Mouse (Mus musculus): ENCODE results near the gene Prelp. TPM values are rescaled to one million over a fixed set of nuclear protein-coding genes. Genes with fewer than 3 reads are reported as not detected.

Prelp gene
- total and polyA plus RNA-seq, 3 experiments = not detected

DNA sequence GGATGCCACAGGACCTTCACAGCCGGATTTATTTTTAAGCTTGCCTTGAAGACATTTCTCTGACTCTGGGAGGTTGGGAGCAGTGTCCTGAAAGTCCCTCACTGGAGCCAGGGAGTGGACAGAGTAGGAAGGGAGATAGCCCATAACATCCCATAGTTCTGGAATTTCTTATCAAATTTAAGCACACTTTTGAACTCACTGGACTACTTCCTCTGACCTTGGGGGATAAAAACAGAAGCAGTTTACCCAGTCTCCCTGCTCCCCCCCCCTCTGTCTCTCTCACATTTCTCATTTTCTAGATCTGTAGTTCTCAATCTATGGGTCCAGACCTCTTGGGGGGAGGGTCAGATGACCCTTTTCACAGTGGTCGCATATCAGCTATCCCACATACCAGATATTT is 32.8 kb upstream of the Prelp start (continued):
- TF ChIP-seq MYC (IDR thresholded peaks at IDR 0.05; ENCODE audit: low read depth, low read length) (no peak), TBP (IDR thresholded peaks at IDR 0.05; ENCODE audit: low read depth, low read length) (no peak), SIN3A (IDR thresholded peaks at IDR 0.05; ENCODE audit: low read length) (no peak), ETS1 (IDR thresholded peaks at IDR 0.05; ENCODE audit: low read depth, low read length) (0 out of 2 replicates have a peak, but pooled peaks have one; percentile 17), CTCF (IDR thresholded peaks at IDR 0.05 in 2 of 3, conservative IDR thresholded peaks at IDR 0.05 in 1 of 3; ENCODE audit: control insufficient read depth in 1 of 3, insufficient read depth in 1 of 3, low read depth in 2 of 3, low read length in 3 of 3, poor library complexity in 1 of 3, severe bottlenecking in 1 of 3) (no peak), MYB (IDR thresholded peaks at IDR 0.05; ENCODE audit: low read depth, low read length) (0 out of 2 replicates have a peak, but pooled peaks have one; percentile 20), RCOR1 (IDR thresholded peaks at IDR 0.05; ENCODE audit: low read depth, low read length) (peak; percentile 41; the same call in 1 of the 2 replicates), ZMIZ1 (IDR thresholded peaks at IDR 0.05; ENCODE audit: low read depth, low read length) (no peak), GATA1 (IDR thresholded peaks at IDR 0.05; ENCODE audit: low read depth, low read length) (peak; percentile 48), SMC3 (IDR thresholded peaks at IDR 0.05; ENCODE audit: low read depth, low read length) (no peak), BHLHE40 (IDR thresholded peaks at IDR 0.05; ENCODE audit: borderline replicate concordance, low read depth, low read length) (peak; percentile 38; the same call in 1 of the 2 replicates)

DNA sequence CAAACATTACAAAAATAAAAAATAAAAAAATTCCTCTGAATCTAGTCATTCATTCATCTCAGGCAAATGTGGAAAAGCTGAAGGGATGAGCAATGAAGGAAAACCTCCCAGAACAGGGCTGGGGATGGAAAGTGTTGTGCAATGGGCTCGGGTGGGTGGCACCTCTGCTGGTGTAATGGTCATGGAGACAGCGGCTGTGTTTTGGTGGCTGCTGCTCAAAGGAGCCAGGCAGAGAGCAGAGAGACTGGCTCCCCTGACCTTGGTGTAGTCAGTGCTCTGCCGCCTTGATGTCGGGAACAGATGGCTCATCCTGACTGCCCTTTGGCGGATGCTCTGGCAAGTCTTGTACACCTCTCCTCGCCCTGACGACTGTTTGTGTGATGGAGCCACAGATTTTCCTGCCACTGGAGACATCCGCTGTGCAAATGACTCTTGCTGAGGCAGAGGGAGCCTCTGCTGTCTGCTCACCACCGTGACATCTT is 32.1 kb upstream of the Prelp start:
- Histone ChIP-seq H3K4me3 (ENCODE audit: control insufficient read depth in 1 of 2, insufficient read depth in 1 of 2, low read depth in 2 of 2, low read length in 2 of 2) (no peak overlapping the region), H3K27me3 (ENCODE audit: control insufficient read depth in 1 of 2, insufficient read depth in 2 of 2, low read length in 2 of 2) (no peaks in the 10 kb centered on the region), H3K79me2 (ENCODE audit: control insufficient read depth, insufficient read depth, low read length, poor library complexity) (no peaks in the 10 kb centered on the region), H3K27ac (ENCODE audit: control insufficient read depth, low read depth, low read length) (peak overlapping the region; percentile 38), H3K36me3 (ENCODE audit: control insufficient read depth in 1 of 2, insufficient read depth in 2 of 2, low read length in 2 of 2) (peaks cover 0 to 37% of the 10 kb centered on the region in 2 experiments; a peak in 2 of 4 replicates), H3K9ac (ENCODE audit: control insufficient read depth, low read depth, low read length, poor library complexity, severe bottlenecking) (no peak overlapping the region), H3K4me1 (ENCODE audit: control insufficient read depth in 1 of 2, insufficient read depth in 2 of 2, low read length in 2 of 2) (peaks cover 24 to 40% of the 10 kb centered on the region in 2 experiments), H3K9me3 (replicated peaks; ENCODE audit: insufficient read depth, low read length) (no peaks in the 10 kb centered on the region)
- TF ChIP-seq ZNF384 (IDR thresholded peaks at IDR 0.05; ENCODE audit: low read depth, low read length) (no peak), BHLHE40 (IDR thresholded peaks at IDR 0.05; ENCODE audit: borderline replicate concordance, low read depth, low read length) (no peak), TAL1 (IDR thresholded peaks at IDR 0.05; ENCODE audit: low read length) (no peak), TBP (IDR thresholded peaks at IDR 0.05; ENCODE audit: low read depth, low read length) (no peak), ZKSCAN1 (IDR thresholded peaks at IDR 0.05; ENCODE audit: low read depth, low read length) (no peak), MAFK (IDR thresholded peaks at IDR 0.05; ENCODE audit: borderline replicate concordance, low read depth, low read length) (no peak), EP300 (IDR thresholded peaks at IDR 0.05; ENCODE audit: low read depth in 1 of 2, low read length in 2 of 2) (no peak), E2F4 (IDR thresholded peaks at IDR 0.05; ENCODE audit: borderline replicate concordance, low read depth, low read length) (no peak), KAT2A (conservative IDR thresholded peaks at IDR 0.05; ENCODE audit: low read depth, low read length) (no peak), MXI1 (IDR thresholded peaks at IDR 0.05; ENCODE audit: low read depth, low read length) (no peak), ZC3H11A (IDR thresholded peaks at IDR 0.05; ENCODE audit: low read depth, low read length) (no peak), ZMIZ1 (IDR thresholded peaks at IDR 0.05; ENCODE audit: low read depth, low read length) (no peak), HCFC1 (IDR thresholded peaks at IDR 0.05; ENCODE audit: low read depth, low read length) (no peak), POLR2A (IDR thresholded peaks at IDR 0.05; ENCODE audit: control insufficient read depth in 1 of 2, insufficient read depth in 1 of 2, low read depth in 1 of 2, low read length in 2 of 2, poor library complexity in 1 of 2) (no peak), POLR2AphosphoS2 (IDR thresholded peaks at IDR 0.05; ENCODE audit: low read length) (no peak), POLR2AphosphoS5 (IDR thresholded peaks at IDR 0.05; ENCODE audit: borderline replicate concordance, low read depth, low read length) (no peak), RAD21 (IDR thresholded peaks at IDR 0.05; ENCODE audit: low read depth, low read length) (no peak), MAZ (IDR thresholded peaks at IDR 0.05; ENCODE audit: low read depth, low read length) (no peak), RCOR1 (IDR thresholded peaks at IDR 0.05; ENCODE audit: low read depth, low read length) (no peak)
- no peak for DNase-seq (ENCODE audit: low read depth, low spot score)

Data from MEL (cell line).